Mouse (Mus musculus) brain, embryonic 18.5 days (tissue): ENCODE measurements around the gene Cacna1a.
"Not testable (repeated sequence)": the region's sequence is repeated elsewhere in the genome, so short reads cannot be mapped to it uniquely, and the experiment has no call there.

Experiments used
- DNase-seq: peaks from one replicate; pipeline ENCODE4 v3.0.0-alpha.2; 2012; ENCODE audit warnings: low read depth, low spot score

The Cacna1a gene

GRCm38 (mm10) chr8:84592015-84592662 lies 203.9 kb downstream of the Cacna1a start:
- DNase-seq = no peak

GRCm38 (mm10) chr8:84593143-84593542 lies 204.9 kb downstream of the Cacna1a start:
- no peak for DNase-seq

DNA sequence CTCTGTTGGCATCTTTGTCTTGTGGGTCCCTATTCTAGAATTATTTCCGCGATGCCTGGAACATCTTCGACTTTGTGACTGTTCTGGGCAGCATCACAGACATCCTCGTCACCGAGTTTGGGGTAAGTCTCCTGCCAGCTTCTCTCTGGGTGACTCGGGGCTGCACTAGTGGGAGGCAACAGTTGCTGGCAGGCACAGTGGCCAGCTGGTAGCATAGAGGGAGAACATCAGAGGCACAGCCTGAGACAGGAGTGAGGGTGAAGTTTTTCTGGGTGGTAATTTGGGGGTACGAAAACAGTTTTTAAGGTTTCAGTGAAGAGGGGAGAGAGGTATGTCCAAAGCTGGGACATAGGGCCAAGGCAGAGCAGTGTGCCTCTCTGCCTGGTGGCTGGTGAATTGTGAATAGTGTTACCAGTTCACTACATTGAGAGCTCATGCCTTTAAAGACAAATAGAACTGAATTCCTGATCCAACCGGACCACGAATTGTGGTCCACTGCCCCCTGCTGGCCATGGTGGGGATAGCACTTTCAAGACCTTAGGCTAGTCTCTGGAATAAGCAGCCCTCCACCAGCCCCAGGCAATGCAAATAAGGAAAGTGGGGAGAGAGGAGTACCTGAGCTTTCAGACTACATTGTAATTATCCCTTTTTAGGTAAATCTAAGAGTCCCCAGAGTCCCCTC lies 206.0 kb downstream of the Cacna1a start:
- DNase-seq = no peak

DNA sequence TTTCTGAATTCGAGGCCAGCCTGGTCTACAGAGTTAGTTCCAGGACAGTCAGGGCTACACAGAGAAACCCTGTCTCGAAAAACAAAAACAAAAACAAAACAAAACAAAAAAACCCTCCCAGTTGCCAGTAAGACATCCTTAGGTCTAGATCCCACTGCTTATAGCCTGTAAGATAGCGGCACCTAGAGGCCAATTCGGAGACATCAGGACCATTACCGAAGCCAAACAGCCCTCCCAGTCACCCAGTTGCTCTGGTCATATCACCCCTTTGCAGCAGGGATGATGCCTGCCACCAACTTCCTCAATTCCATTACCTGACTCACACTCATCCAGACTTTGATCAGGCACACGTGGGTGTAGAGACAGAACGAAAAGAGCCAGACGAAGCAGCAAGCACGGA lies 207.4 kb downstream of the Cacna1a start:
- no peak for DNase-seq

DNA sequence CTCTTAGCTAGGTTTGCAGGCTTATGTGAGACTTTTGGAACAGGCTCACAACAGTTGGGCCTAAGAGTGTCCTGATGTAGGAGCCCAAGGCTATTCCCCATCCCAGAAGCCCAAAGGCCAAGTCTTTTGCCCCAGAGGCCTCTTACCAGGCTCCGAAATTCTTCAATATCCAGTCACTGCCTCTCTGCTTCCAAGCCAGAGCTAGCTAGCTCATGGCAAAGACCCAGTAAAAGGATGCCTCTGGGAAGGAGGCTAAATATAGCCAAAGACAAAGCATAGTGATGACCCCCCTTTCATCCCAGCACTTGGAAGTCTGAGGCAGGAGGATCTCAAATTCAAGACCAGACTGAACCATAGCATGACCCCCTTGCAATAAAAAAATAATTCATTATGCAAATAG lies 211.2 kb downstream of the Cacna1a start:
- no peak for DNase-seq

- DNase-seq = no peak
Observed at GRCm38 (mm10) chr8:84600311-84600907, 212.2 kb downstream of the Cacna1a start.

- no peak for DNase-seq
Observed at GRCm38 (mm10) chr8:84601221-84601751, 213.0 kb downstream of the Cacna1a start.

DNA sequence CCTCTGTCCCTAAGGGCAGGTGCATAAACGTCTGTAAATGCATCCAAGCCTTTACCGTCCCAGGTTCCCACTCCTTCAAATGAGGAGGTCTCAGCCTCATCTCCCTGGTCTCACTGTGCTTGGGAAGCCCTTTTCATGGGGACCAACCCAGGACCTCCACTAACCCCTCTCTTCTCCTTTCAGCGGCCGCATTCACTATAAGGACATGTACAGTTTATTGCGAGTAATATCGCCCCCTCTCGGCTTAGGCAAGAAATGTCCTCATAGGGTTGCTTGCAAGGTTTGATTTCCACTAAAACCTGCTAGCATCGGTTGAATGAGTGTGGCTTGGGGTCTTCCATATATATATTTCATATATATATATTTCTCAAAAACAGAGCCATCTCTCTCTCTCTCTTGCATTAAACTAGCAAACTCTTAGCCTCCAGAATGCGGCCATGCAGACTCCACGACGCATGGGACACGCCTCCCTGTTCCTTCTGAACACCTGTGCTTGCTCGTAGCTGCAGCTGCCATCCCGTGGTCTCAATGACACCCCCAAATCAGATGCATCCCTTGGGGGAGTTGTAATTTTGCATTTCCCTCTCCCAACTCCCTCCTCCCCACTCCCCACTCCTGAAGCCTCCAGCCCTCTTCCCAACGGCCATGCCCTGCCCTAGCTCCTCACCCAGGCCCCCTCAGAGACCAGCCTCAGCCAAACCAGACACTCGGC lies 226.4 kb downstream of the Cacna1a start:
- DNase-seq = no peak

- DNase-seq = no peak
Observed at GRCm38 (mm10) chr8:84615666-84616485, 227.6 kb downstream of the Cacna1a start.

GRCm38 (mm10) chr8:84617005-84617404 lies 228.8 kb downstream of the Cacna1a start:
- DNase-seq = no peak

GRCm38 (mm10) chr8:84621102-84621625 lies 232.9 kb downstream of the Cacna1a start:
- no peak for DNase-seq

- not testable (repeated sequence) for DNase-seq
Observed at GRCm38 (mm10) chr8:84623425-84623824, 235.2 kb downstream of the Cacna1a start.

DNA sequence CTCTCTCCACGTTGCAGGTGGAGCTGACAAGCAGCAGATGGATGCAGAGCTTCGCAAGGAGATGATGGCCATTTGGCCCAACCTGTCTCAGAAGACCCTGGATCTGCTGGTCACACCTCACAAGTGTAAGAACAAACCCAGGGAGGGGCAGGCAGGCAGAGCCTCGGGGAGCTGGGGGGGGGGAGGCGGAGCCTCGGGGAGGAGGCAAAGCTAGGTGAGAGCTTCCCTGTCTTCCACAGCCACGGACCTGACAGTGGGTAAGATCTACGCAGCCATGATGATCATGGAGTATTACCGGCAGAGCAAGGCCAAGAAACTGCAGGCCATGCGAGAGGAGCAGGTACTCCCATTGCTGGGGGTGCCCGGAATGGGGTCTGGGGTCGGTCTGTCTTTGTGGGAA lies 241.3 kb downstream of the Cacna1a start:
- DNase-seq = no peak

- no peak for DNase-seq
Observed at GRCm38 (mm10) chr8:84630145-84630544, 241.9 kb downstream of the Cacna1a start.

- DNase-seq = no peak
Observed at GRCm38 (mm10) chr8:84631813-84632212, 243.6 kb downstream of the Cacna1a start.

DNA sequence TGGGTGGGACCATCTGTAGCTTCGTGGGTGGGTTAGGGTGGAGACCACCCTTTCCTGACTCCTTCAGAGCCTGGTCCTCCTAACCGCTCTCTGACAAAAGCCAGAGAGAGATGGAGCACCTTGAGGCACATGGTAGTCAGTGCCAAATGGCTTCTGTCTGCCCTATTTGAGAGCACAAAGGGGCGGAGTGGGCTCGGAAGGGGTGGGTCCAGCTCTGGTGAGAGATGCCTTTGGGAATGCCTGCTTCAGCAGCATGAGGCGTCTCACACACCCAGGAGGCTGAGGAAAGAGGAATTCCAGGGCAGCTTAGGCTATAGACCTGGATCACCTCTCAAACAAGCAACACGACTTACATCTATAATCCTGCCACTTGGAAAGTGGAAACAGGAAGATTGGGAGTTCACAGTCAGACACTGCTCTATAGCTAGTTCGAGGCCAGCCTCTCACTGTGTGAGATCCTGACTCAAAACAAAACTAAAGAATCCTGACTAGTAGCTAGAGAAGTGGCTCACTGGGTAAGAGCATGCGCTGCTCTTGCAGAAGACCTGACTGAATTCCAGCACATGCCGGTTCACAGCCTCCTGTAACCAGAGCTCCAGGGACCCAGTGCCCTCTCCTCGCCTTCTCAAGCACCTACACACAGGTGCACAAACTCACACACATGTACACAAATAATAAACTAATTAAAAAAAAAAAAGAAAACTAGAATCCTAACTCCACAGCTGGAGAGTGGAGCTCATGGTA lies 245.8 kb downstream of the Cacna1a start:
- DNase-seq = no peak

DNA sequence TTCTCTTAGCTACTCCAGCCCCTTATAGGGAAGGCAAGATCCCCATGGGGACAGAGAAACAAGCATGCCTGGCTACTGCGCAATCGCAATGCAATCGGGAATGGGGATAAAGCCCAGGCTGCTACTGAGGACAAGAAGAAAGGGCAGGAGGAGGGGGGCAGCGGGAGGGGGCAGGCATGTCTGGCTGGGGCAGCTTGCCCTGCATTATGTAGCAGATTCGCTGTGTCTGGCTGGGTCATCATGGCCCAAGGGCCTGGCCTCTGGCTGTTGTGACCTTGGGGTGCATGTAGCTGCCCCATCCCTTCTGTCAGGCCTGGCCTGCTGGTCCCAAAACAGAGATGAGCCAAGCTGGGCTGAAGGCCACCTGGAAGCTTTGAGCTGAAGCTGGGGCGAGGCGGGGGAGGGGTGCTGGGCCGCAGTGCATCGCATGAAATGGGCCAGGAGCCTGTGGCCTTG lies 246.6 kb downstream of the Cacna1a start:
- no peak for DNase-seq

GRCm38 (mm10) chr8:84635397-84636050 lies 247.3 kb downstream of the Cacna1a start:
- DNase-seq = no peak

GRCm38 (mm10) chr8:84636051-84636691 lies 247.9 kb downstream of the Cacna1a start:
- DNase-seq = no peak
